Mouse (Mus musculus) CD4-positive, CD25-positive, alpha-beta regulatory T cell, adult 9 weeks (primary cell): ENCODE results near the gene Gm21958. TPM values are rescaled to one million over a fixed set of nuclear protein-coding genes. Genes with fewer than 3 reads are reported as not detected.

ENCODE experiments used
- polyA plus RNA-seq: library from polyadenylated mRNA; unstranded; fragments of 100-300 nt; shearing (Covaris generic); gene quantifications from one replicate; pipeline ENCODE4 v1.2.1, GENCODE M21; 2017

Gene Gm21958
- 2.5 TPM for polyA plus RNA-seq

GRCm38 (mm10) chr3:54714253-54714652 is at the start of gene Gm21958:
Gene Gm21958, minus strand, starts transcription at chr3:54714353.

GRCm38 (mm10) chr3:54755145-54756041 is 41.2 kb upstream of the Gm21958 start, which contains the start of gene Smad9:
Gene Smad9, plus strand, starts transcription at chr3:54755582.

GRCm38 (mm10) chr3:54735247-54736046 is 21.3 kb upstream of the Gm21958 start, which contains the start of the genes Exosc8 and Alg5:
Gene Exosc8, minus strand, starts transcription at chr3:54735393.
Gene Alg5, plus strand, starts transcription at chr3:54735539.

GRCm38 (mm10) chr3:54692202-54693055 is 21.7 kb downstream of the Gm21958 start, which contains the start of gene Supt20:
Gene Supt20, plus strand, starts transcription at chr3:54692807.

Other genes starting within 250 kb of the Gm21958 start
- gene Supt20, start 21.5 kb downstream of the Gm21958 start, polyA plus RNA-seq: 295 TPM
- gene Exosc8, start 21.0 kb upstream of the Gm21958 start, polyA plus RNA-seq: 195 TPM
- gene Alg5, start 21.2 kb upstream of the Gm21958 start, polyA plus RNA-seq: 114 TPM
- not detected for gene Smad9, start 41.2 kb upstream of the Gm21958 start, polyA plus RNA-seq
- 5.9 TPM for gene Rfxap, start 93.4 kb upstream of the Gm21958 start, polyA plus RNA-seq
- gene Sertm1, start 201.5 kb upstream of the Gm21958 start, polyA plus RNA-seq: not detected